Mouse (Mus musculus): Measurements from ENCODE around the gene Unk.

DNA sequence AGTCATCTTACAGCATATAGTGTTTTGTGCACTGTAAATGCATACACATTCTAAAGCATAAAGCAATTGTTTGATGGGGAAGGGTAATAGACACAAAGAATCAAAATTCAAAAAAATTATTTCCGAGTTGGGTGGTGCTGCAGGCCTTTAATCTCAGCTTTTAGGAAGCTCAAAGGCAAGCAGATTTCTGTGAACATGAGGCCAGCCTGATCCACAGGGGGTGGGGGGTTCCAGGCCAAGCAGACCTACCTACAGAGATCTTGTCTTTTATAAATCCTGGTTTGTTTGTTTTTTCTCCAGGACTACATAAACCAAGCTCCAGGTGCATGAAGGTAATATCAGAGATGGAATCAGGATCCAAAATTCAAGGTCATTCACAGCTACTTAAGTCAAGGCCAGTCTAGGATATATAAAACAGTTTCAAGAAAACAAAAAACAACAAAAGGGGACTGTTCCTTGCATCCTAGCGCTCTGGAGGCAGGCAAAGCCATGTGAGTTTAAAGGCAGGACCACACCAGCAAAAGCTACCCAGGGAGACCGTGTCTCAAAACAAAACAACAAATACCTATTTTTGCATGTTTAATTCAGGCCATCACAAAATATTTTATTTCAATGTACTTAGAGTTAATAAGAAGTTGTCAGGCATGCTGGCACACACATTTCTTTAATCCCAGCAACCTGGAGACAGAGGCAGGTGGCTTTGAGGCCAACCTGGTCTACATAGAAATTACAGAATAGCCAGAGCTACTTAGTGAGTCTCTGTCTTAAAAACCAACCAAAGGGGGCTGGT, 4.9 kb upstream of the Unk start:
- no peak for TF ChIP-seq CTCF (IDR thresholded peaks at IDR 0.05)
- TF ChIP-seq EP300 (IDR thresholded peaks at IDR 0.05): no peak

Data from lung, postnatal 0 days (tissue).